Mouse (Mus musculus) CH12.LX (cell line): ENCODE data around the gene 2410015M20Rik. TPM values are rescaled to one million over a fixed set of nuclear protein-coding genes. Genes with fewer than 3 reads are reported as not detected.

Source experiments
- polyA plus RNA-seq: library from polyadenylated mRNA; unstranded; fragments of >175 nt; gene quantifications from 2 replicates; pipeline ENCODE4 v1.2.1, GENCODE M21; 2012; ENCODE audit warnings: low read depth; ENCODE audit not compliant: insufficient read length
- total RNA-seq, 2 experiments: library from RNA; depleted of rRNA; stranded (reverse); fragments of 300-350 nt in 1 of 2; fragments of >200 nt in 1 of 2; gene quantifications; 2 replicates each; pipeline ENCODE4 v1.2.3; 2012 to 2014

The 2410015M20Rik gene
- total and polyA plus RNA-seq, 3 experiments: 154 to 272 (median 202) TPM

Other genes with a start within 250 kb of the 2410015M20Rik start
- gene Ptprs, start 133.3 kb downstream of the 2410015M20Rik start, total RNA-seq (2012; rRNA removed): 31.6 and 41.1 TPM in 2 replicates
- gene Ptprs, start 133.3 kb downstream of the 2410015M20Rik start, total RNA-seq (2014; rRNA removed): 10.4 and 11.3 TPM in 2 replicates
- 20.7 and 27.0 TPM in 2 replicates for gene Ptprs, start 133.3 kb downstream of the 2410015M20Rik start, polyA plus RNA-seq
- gene Znrf4, start 97.3 kb downstream of the 2410015M20Rik start, total RNA-seq (2012; rRNA removed): not detected in 2 replicates
- gene Znrf4, start 97.3 kb downstream of the 2410015M20Rik start, total RNA-seq (2014; rRNA removed): not detected in 2 replicates
- gene Znrf4, start 97.3 kb downstream of the 2410015M20Rik start, polyA plus RNA-seq: not detected in 2 replicates
- gene Gm20219, start 55.4 kb downstream of the 2410015M20Rik start, total RNA-seq (2012; rRNA removed): 0.42 TPM in 2 replicates
- not detected in 2 replicates for gene Gm20219, start 55.4 kb downstream of the 2410015M20Rik start, total RNA-seq (2014; rRNA removed)
- 1.4 and 1.6 TPM in 2 replicates for gene Gm20219, start 55.4 kb downstream of the 2410015M20Rik start, polyA plus RNA-seq
- gene Safb2, start 25.2 kb downstream of the 2410015M20Rik start, total RNA-seq (2012; rRNA removed): 74.0 and 85.7 TPM in 2 replicates
- gene Safb2, start 25.2 kb downstream of the 2410015M20Rik start, total RNA-seq (2014; rRNA removed): 13.8 and 16.3 TPM in 2 replicates
- 170 and 244 TPM in 2 replicates for gene Safb2, start 25.2 kb downstream of the 2410015M20Rik start, polyA plus RNA-seq
- gene Safb, start 24.9 kb downstream of the 2410015M20Rik start, total RNA-seq (2012; rRNA removed): 75.9 and 88.5 TPM in 2 replicates
- 19.7 and 25.4 TPM in 2 replicates for gene Safb, start 24.9 kb downstream of the 2410015M20Rik start, total RNA-seq (2014; rRNA removed)
- 135 and 142 TPM in 2 replicates for gene Safb, start 24.9 kb downstream of the 2410015M20Rik start, polyA plus RNA-seq
- gene Rpl36, start 3.6 kb upstream of the 2410015M20Rik start, total RNA-seq (2012; rRNA removed): 4,187 and 4,995 TPM in 2 replicates
- 1,342 and 1,734 TPM in 2 replicates for gene Rpl36, start 3.6 kb upstream of the 2410015M20Rik start, total RNA-seq (2014; rRNA removed)
- 1,364 and 1,412 TPM in 2 replicates for gene Rpl36, start 3.6 kb upstream of the 2410015M20Rik start, polyA plus RNA-seq
- gene Lonp1, start 17.1 kb upstream of the 2410015M20Rik start, total RNA-seq (2012; rRNA removed): 115 and 151 TPM in 2 replicates
- gene Lonp1, start 17.1 kb upstream of the 2410015M20Rik start, total RNA-seq (2014; rRNA removed): 65.4 and 69.6 TPM in 2 replicates
- gene Lonp1, start 17.1 kb upstream of the 2410015M20Rik start, polyA plus RNA-seq: 99.4 and 112 TPM in 2 replicates
- 0.21 and 0.25 TPM in 2 replicates for gene Catsperd, start 18.4 kb upstream of the 2410015M20Rik start, total RNA-seq (2012; rRNA removed)
- gene Catsperd, start 18.4 kb upstream of the 2410015M20Rik start, total RNA-seq (2014; rRNA removed): 0.16 and 0.49 TPM in 2 replicates
- gene Catsperd, start 18.4 kb upstream of the 2410015M20Rik start, polyA plus RNA-seq: 0.36 and 0.45 TPM in 2 replicates
- 77.9 and 91.6 TPM in 2 replicates for gene Ranbp3, start 63.5 kb upstream of the 2410015M20Rik start, total RNA-seq (2012; rRNA removed)
- 71.5 and 79.5 TPM in 2 replicates for gene Ranbp3, start 63.5 kb upstream of the 2410015M20Rik start, total RNA-seq (2014; rRNA removed)
- gene Ranbp3, start 63.5 kb upstream of the 2410015M20Rik start, polyA plus RNA-seq: 86.0 and 86.8 TPM in 2 replicates
- 201 and 207 TPM in 2 replicates for gene Ndufa11, start 108.0 kb upstream of the 2410015M20Rik start, total RNA-seq (2012; rRNA removed)
- 97.9 and 124 TPM in 2 replicates for gene Ndufa11, start 108.0 kb upstream of the 2410015M20Rik start, total RNA-seq (2014; rRNA removed)
- 131 and 155 TPM in 2 replicates for gene Ndufa11, start 108.0 kb upstream of the 2410015M20Rik start, polyA plus RNA-seq
- gene Vmac, start 108.3 kb upstream of the 2410015M20Rik start, total RNA-seq (2012; rRNA removed): 3.5 and 5.1 TPM in 2 replicates
- 3.2 and 4.2 TPM in 2 replicates for gene Vmac, start 108.3 kb upstream of the 2410015M20Rik start, total RNA-seq (2014; rRNA removed)
- gene Vmac, start 108.3 kb upstream of the 2410015M20Rik start, polyA plus RNA-seq: 3.4 and 3.7 TPM in 2 replicates
- 0.25 and 0.34 TPM in 2 replicates for gene Nrtn, start 147.8 kb upstream of the 2410015M20Rik start, total RNA-seq (2012; rRNA removed)
- gene Nrtn, start 147.8 kb upstream of the 2410015M20Rik start, total RNA-seq (2014; rRNA removed): not detected in 2 replicates
- gene Nrtn, start 147.8 kb upstream of the 2410015M20Rik start, polyA plus RNA-seq: not detected in 2 replicates
- gene Dus3l, start 155.0 kb upstream of the 2410015M20Rik start, total RNA-seq (2012; rRNA removed): 57.5 and 62.1 TPM in 2 replicates
- 32.0 and 35.8 TPM in 2 replicates for gene Dus3l, start 155.0 kb upstream of the 2410015M20Rik start, total RNA-seq (2014; rRNA removed)
- 54.3 and 57.7 TPM in 2 replicates for gene Dus3l, start 155.0 kb upstream of the 2410015M20Rik start, polyA plus RNA-seq
- 0.71 and 0.93 TPM in 2 replicates for gene Prr22, start 160.5 kb upstream of the 2410015M20Rik start, total RNA-seq (2012; rRNA removed)
- 0.15 and 0.18 TPM in 2 replicates for gene Prr22, start 160.5 kb upstream of the 2410015M20Rik start, total RNA-seq (2014; rRNA removed)
- 1.3 and 1.6 TPM in 2 replicates for gene Prr22, start 160.5 kb upstream of the 2410015M20Rik start, polyA plus RNA-seq
- 0.46 and 1.1 TPM in 2 replicates for gene Rfx2, start 221.2 kb upstream of the 2410015M20Rik start, total RNA-seq (2012; rRNA removed)
- gene Rfx2, start 221.2 kb upstream of the 2410015M20Rik start, total RNA-seq (2014; rRNA removed): 0.16 TPM in 1 of 2 replicates, not detected in the other
- gene Rfx2, start 221.2 kb upstream of the 2410015M20Rik start, polyA plus RNA-seq: 0.34 and 0.35 TPM in 2 replicates